Mouse (Mus musculus): Measurements from ENCODE around the gene Col20a1.

GRCm38 (mm10) chr2:181042376-181042775 lies 56.0 kb downstream of the Col20a1 start:
- no peak for TF ChIP-seq CTCF (conservative IDR thresholded peaks at IDR 0.05; ENCODE audit: low read length)
- TF ChIP-seq NANOG (IDR thresholded peaks at IDR 0.05; ENCODE audit: borderline replicate concordance, low read length) = no peak

Data from E14TG2a.4 (cell line).